10 mouse cellular contexts compared by ENCODE assay signal in the genomic region with DNA sequence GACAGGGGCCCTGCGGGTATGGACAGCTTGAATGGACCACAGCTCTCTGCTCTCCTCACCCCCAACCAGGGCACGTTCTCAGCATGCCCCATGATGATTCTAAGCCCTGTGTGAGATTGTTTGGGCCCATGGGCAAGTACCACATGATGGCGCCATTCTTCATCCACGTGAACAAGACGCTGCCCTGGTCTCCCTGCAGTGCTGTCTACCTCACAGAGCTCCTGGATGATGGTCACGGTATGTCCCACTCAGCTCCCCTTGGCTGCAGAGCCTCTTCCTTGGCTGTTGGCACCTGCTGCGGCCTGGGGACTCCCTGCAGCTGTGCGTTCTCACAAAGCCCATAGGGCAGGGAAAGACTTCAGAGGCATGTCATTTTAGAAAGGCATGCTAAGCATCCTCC. TPM values are rescaled to one million over a fixed set of nuclear protein-coding genes. Genes with fewer than 3 reads are reported as not detected.
DNase-seq lines count a peak whose midpoint lies in the region; ATAC-seq lines count a peak whose summit lies in the region.
"Had no signal": no experiment of that assay in that cellular context is flagged by ENCODE, and none has a peak within 500 bp of the region (broad histone marks: within the 10 kb centered on the region; RNA-seq: fewer than 3 reads in every experiment).

No protein-coding gene starts in this region.

- WGBS in embryonic facial prominence, embryonic 10.5 days = 68% methylated on average over 8 of the region's 8 CpGs
- WGBS in stomach, embryonic 14.5 days = 49% methylated on average over 8 of the region's 8 CpGs

- H3K9me3 ChIP-seq in embryonic facial prominence, embryonic 10.5 days = no peaks in the 10 kb centered on the region
- no peaks in the 10 kb centered on the region for H3K9me3 ChIP-seq in stomach, embryonic 14.5 days (ENCODE audit: control insufficient read depth, low read depth, low read length)

- H3K4me3 ChIP-seq in embryonic facial prominence, embryonic 10.5 days = no peak overlapping the region
- H3K4me3 ChIP-seq in stomach, embryonic 14.5 days (ENCODE audit: low read depth, low read length) = no peak overlapping the region

- 0 out of 2 replicates have a peak, but pooled peaks cover 4% of the 10 kb centered on the region for H3K27me3 ChIP-seq in embryonic facial prominence, embryonic 10.5 days (replicated peaks; ENCODE audit: low read depth, poor library complexity, severe bottlenecking)
- H3K27me3 ChIP-seq in stomach, embryonic 14.5 days (ENCODE audit: control insufficient read depth, insufficient read depth, low read length) = no peaks in the 10 kb centered on the region

- no peak overlapping the region for H3K9ac ChIP-seq in stomach, embryonic 14.5 days (replicated peaks; ENCODE audit: low read depth, low read length)

- peak; percentile 23 for DNase-seq in heart, postnatal 4 days
- DNase-seq in heart, adult 9 months (ENCODE audit: low spot score in 2 of 2) = no peak
- DNase-seq in ovary, postnatal 36 days (ENCODE audit: low spot score) = peak; percentile 22
- no peak for DNase-seq in ovary, adult 18-20 months (ENCODE audit: low spot score)
- peak; percentile 23 for DNase-seq in embryonic facial prominence, embryonic 10.5 days (ENCODE audit: low spot score)
- DNase-seq in urinary bladder, postnatal 14 days (ENCODE audit: low spot score) = no peak
- no peak for DNase-seq in cerebellum, adult 18-20 months
- DNase-seq: gastrocnemius, postnatal 36 days; lung, postnatal 10 days had no signal

- H3K27ac ChIP-seq in embryonic facial prominence, embryonic 10.5 days (replicated peaks) = no peak overlapping the region
- no peak overlapping the region for H3K27ac ChIP-seq in stomach, embryonic 14.5 days (ENCODE audit: low read length)

- 0 out of 2 replicates have a peak, but pooled peaks have one; percentile 33 for ATAC-seq in stomach, embryonic 14.5 days (ENCODE audit: insufficient number of reproducible peaks, insufficient read depth, low FRiP score, low read depth)

- no peak overlapping the region for H3K4me2 ChIP-seq in stomach, embryonic 14.5 days (replicated peaks; ENCODE audit: low read depth, low read length)

- no peaks in the 10 kb centered on the region for H3K36me3 ChIP-seq in embryonic facial prominence, embryonic 10.5 days (replicated peaks)
- H3K36me3 ChIP-seq in stomach, embryonic 14.5 days (ENCODE audit: control insufficient read depth, insufficient read depth, low read length) = no peaks in the 10 kb centered on the region

- 0 out of 2 replicates have a peak, but pooled peaks cover 4% of the 10 kb centered on the region for H3K4me1 ChIP-seq in embryonic facial prominence, embryonic 10.5 days
- H3K4me1 ChIP-seq in stomach, embryonic 14.5 days (ENCODE audit: control insufficient read depth, insufficient read depth, low read length) = 0 out of 2 replicates have a peak, but pooled peaks cover 3% of the 10 kb centered on the region

RNA-seq across cellular contexts. Expression of a gene that starts 10.9 kb away (rescaled TPM):
- total RNA-seq in heart, postnatal 4 days (2021) = 10 to 100 TPM; 34.3 to 35.1 TPM
- 0.57 and 0.93 TPM in 2 replicates for polyA plus RNA-seq in embryonic facial prominence, embryonic 10.5 days (2016; fragmentation: Nextera tagmentation; extraction: Ambion mirVana)
- 8.1 and 8.3 TPM in 2 replicates for polyA plus RNA-seq in stomach, embryonic 14.5 days (2014; fragmentation: Nextera tagmentation; extraction: Ambion mirVana)

RNA-seq across cellular contexts. Expression of a gene that starts 31.0 kb away (rescaled TPM):
- total RNA-seq in heart, postnatal 4 days (2021) = 10 to 100 TPM; 11.5 to 15.2 TPM
- polyA plus RNA-seq in embryonic facial prominence, embryonic 10.5 days (2016; fragmentation: Nextera tagmentation; extraction: Ambion mirVana) = 7.2 and 9.1 TPM in 2 replicates
- polyA plus RNA-seq in stomach, embryonic 14.5 days (2014; fragmentation: Nextera tagmentation; extraction: Ambion mirVana) = 10.1 and 12.9 TPM in 2 replicates

Comparison
In these comparisons a context has a peak if more than half of its experiments do, and no peak if none do; other contexts are left out.
1. DNase-seq: peak in heart, postnatal 4 days (single experiment), ovary, postnatal 36 days (single experiment) and embryonic facial prominence, embryonic 10.5 days (single experiment); none in heart, adult 9 months (0 of 2), ovary, adult 18-20 months (single experiment), urinary bladder, postnatal 14 days (single experiment) and cerebellum, adult 18-20 months (0 of 2).